Mouse (Mus musculus) neural tube, embryonic 11.5 days (tissue): ENCODE data around the gene Nfyb. TPM values are rescaled to one million over a fixed set of nuclear protein-coding genes. Genes with fewer than 3 reads are reported as not detected.

Experiments
- ATAC-seq: fragments of 200-750 bp; cut with Nextera tagmentation; 2 replicates; pipeline ENCODE4 v1.8.0; 2017; ENCODE audit warnings: moderate number of reproducible peaks, mild to moderate bottlenecking, moderate TSS enrichment, moderate library complexity; ENCODE audit not compliant: insufficient read depth, low FRiP score, low TSS enrichment
- DNase-seq: peaks from one replicate; pipeline ENCODE4 v3.0.0-alpha.2; 2015; ENCODE audit warnings: low spot score
- H3K27ac ChIP-seq: fragments of 300-500 bp; sonication (generic); 2 replicates; pipeline ENCODE4 v1.5.1; 2014; ENCODE audit warnings: low read depth, mild to moderate bottlenecking, low read length
- H3K27me3 ChIP-seq: fragments of 300-500 bp; sonication (generic); 2 replicates; pipeline ENCODE4 v1.6.1; 2014; ENCODE audit warnings: mild to moderate bottlenecking, low read length, mixed read lengths; ENCODE audit not compliant: control insufficient read depth, insufficient read depth
- H3K36me3 ChIP-seq: fragments of 300-500 bp; sonication (generic); 2 replicates; pipeline ENCODE4 v1.6.1; 2014; ENCODE audit warnings: mild to moderate bottlenecking, low read length, moderate library complexity, mixed read lengths; ENCODE audit not compliant: control insufficient read depth, insufficient read depth
- H3K4me1 ChIP-seq: fragments of 300-500 bp; sonication (generic); 2 replicates; pipeline ENCODE4 v1.6.1; 2014; ENCODE audit warnings: low read length, mixed read lengths; ENCODE audit not compliant: control insufficient read depth, insufficient read depth
- H3K4me2 ChIP-seq: fragments of 300-500 bp; sonication (generic); 2 replicates; pipeline ENCODE4 v1.6.1; 2014; ENCODE audit warnings: low read depth, mild to moderate bottlenecking, moderate library complexity
- H3K4me3 ChIP-seq: fragments of 300-500 bp; sonication (generic); 2 replicates; pipeline ENCODE4 v1.5.1; 2014; ENCODE audit warnings: low read depth, low read length
- H3K9ac ChIP-seq: fragments of 300-500 bp; sonication (generic); 2 replicates; pipeline ENCODE4 v1.6.1; 2014; ENCODE audit warnings: mild to moderate bottlenecking, low read length
- H3K9me3 ChIP-seq: fragments of 300-500 bp; sonication (generic); 2 replicates; pipeline ENCODE4 v1.6.1; 2016; ENCODE audit warnings: low read length; ENCODE audit not compliant: control insufficient read depth
- WGBS: fragments of 180-500 bp; shearing (Covaris S2); extraction: QIAGEN DNeasy Blood & Tissue Kit; methylation state at CpG from one replicate; pipeline ENCODE4 v1.1.7; 2014; 5-methylcytosine and 5-hydroxymethylcytosine counted together
- polyA plus RNA-seq: library from polyadenylated mRNA; unstranded; fragments of >200 nt; fragmentation: Nextera tagmentation; extraction: Ambion mirVana; gene quantifications from 2 replicates; pipeline ENCODE4 v1.2.1, GENCODE M21; 2014

Nfyb gene
- polyA plus RNA-seq, 1 experiment from 2014 or later, result 73.9 TPM

- Histone ChIP-seq H3K27me3 (no peaks in the 10 kb centered on the region), H3K9ac (no peak overlapping the region), H3K4me2 (no peak overlapping the region), H3K27ac (no peak overlapping the region), H3K4me1 (no peaks in the 10 kb centered on the region), H3K36me3 (no peaks in the 10 kb centered on the region), H3K4me3 (no peak overlapping the region), H3K9me3 (no peaks in the 10 kb centered on the region)
- DNase-seq (no peak), ATAC-seq (no peak)
- WGBS, result 70% methylated on average over 9 of the region's 9 CpGs
Observed at GRCm38 (mm10) chr10:82771595-82772170, 7.7 kb upstream of the Nfyb start.

GRCm38 (mm10) chr10:82770713-82771112, 6.8 kb upstream of the Nfyb start:
- WGBS, result 95% methylated on average over 2 of the region's 2 CpGs
- no peak overlapping the region for H3K4me2 ChIP-seq
- H3K27ac ChIP-seq, result no peak overlapping the region
- DNase-seq (no peak), ATAC-seq (no peak)
- H3K27me3 ChIP-seq, result no peaks in the 10 kb centered on the region
- H3K4me3 ChIP-seq, result no peak overlapping the region
- no peaks in the 10 kb centered on the region for H3K36me3 ChIP-seq
- no peaks in the 10 kb centered on the region for H3K4me1 ChIP-seq
- H3K9ac ChIP-seq, result no peak overlapping the region
- H3K9me3 ChIP-seq, result no peaks in the 10 kb centered on the region

- ATAC-seq, result 0 out of 2 replicates have a peak, but pooled peaks have one; percentile 42
Observed at GRCm38 (mm10) chr10:82768901-82769300, 5.0 kb upstream of the Nfyb start.

GRCm38 (mm10) chr10:82762756-82763681, 925 bp downstream of the Nfyb start:
- H3K4me2 ChIP-seq, result peak overlapping the region; percentile 60
- WGBS, result under 1% methylated on average over 43 of the region's 48 CpGs
- H3K9me3 ChIP-seq, result no peaks in the 10 kb centered on the region
- peak overlapping the region; percentile 94 for H3K4me3 ChIP-seq
- H3K27ac ChIP-seq, result peak overlapping the region; percentile 100
- peaks cover 2% of the 10 kb centered on the region for H3K36me3 ChIP-seq
- DNase-seq, result peak; percentile 52
- H3K4me1 ChIP-seq, result peaks cover 10% of the 10 kb centered on the region; the same call in 1 of the 2 replicates
- no peaks in the 10 kb centered on the region for H3K27me3 ChIP-seq
- H3K9ac ChIP-seq, result peak overlapping the region; percentile 98
- peak; percentile 53 for ATAC-seq

More at GRCm38 (mm10) chr10:82768901-82769300, 5.0 kb upstream of the Nfyb start:
- no peak for DNase-seq
- H3K4me1 ChIP-seq, result no peaks in the 10 kb centered on the region
- H3K27ac ChIP-seq, result no peak overlapping the region
- no peak overlapping the region for H3K4me2 ChIP-seq
- H3K9me3 ChIP-seq, result no peaks in the 10 kb centered on the region
- no peak overlapping the region for H3K9ac ChIP-seq
- H3K27me3 ChIP-seq, result no peaks in the 10 kb centered on the region
- H3K36me3 ChIP-seq, result no peaks in the 10 kb centered on the region
- H3K4me3 ChIP-seq, result no peak overlapping the region
- WGBS, result 19% methylated on average over 9 of the region's 9 CpGs

GRCm38 (mm10) chr10:82761037-82761811, 2.7 kb downstream of the Nfyb start:
- no peaks in the 10 kb centered on the region for H3K9me3 ChIP-seq
- peaks cover 10% of the 10 kb centered on the region; the same call in 1 of the 2 replicates for H3K4me1 ChIP-seq
- no peaks in the 10 kb centered on the region for H3K27me3 ChIP-seq
- WGBS, result 93% methylated on average over 9 of the region's 9 CpGs
- ATAC-seq, result no peak
- H3K4me3 ChIP-seq, result no peak overlapping the region
- no peak for DNase-seq
- H3K9ac ChIP-seq, result no peak overlapping the region; the same call in 1 of the 2 replicates
- no peak overlapping the region for H3K4me2 ChIP-seq
- no peak overlapping the region for H3K27ac ChIP-seq
- peaks cover 8% of the 10 kb centered on the region for H3K36me3 ChIP-seq

GRCm38 (mm10) chr10:82759706-82760105, 4.2 kb downstream of the Nfyb start:
- Histone ChIP-seq H3K9me3 (no peaks in the 10 kb centered on the region), H3K9ac (no peak overlapping the region), H3K4me3 (no peak overlapping the region), H3K36me3 (peaks cover 19% of the 10 kb centered on the region), H3K4me2 (no peak overlapping the region), H3K27ac (no peak overlapping the region), H3K4me1 (peaks cover 10% of the 10 kb centered on the region; the same call in 1 of the 2 replicates), H3K27me3 (no peaks in the 10 kb centered on the region)
- no peak for ATAC-seq
- no peak for DNase-seq
- 95% methylated on average over 5 of the region's 5 CpGs for WGBS

GRCm38 (mm10) chr10:82758878-82759277, 5.1 kb downstream of the Nfyb start:
- Histone ChIP-seq H3K36me3 (peaks cover 19% of the 10 kb centered on the region), H3K27ac (no peak overlapping the region), H3K9ac (no peak overlapping the region), H3K4me1 (peaks cover 10% of the 10 kb centered on the region; the same call in 1 of the 2 replicates), H3K27me3 (no peaks in the 10 kb centered on the region), H3K4me2 (no peak overlapping the region), H3K4me3 (no peak overlapping the region), H3K9me3 (no peaks in the 10 kb centered on the region)
- ATAC-seq, result no peak
- WGBS, result 90% methylated on average over 3 of the region's 3 CpGs
- no peak for DNase-seq

- Histone ChIP-seq H3K27me3 (no peaks in the 10 kb centered on the region), H3K9me3 (no peaks in the 10 kb centered on the region), H3K27ac (no peak overlapping the region), H3K4me3 (no peak overlapping the region), H3K4me1 (peaks cover 10% of the 10 kb centered on the region; the same call in 1 of the 2 replicates), H3K9ac (no peak overlapping the region), H3K36me3 (peaks cover 19% of the 10 kb centered on the region), H3K4me2 (no peak overlapping the region)
- 82% methylated on average over 6 of the region's 6 CpGs for WGBS
- ATAC-seq, result no peak
- DNase-seq, result no peak
Observed at GRCm38 (mm10) chr10:82758368-82758767, 5.6 kb downstream of the Nfyb start.
